21 mouse cellular contexts compared by ENCODE assay signal in genomic region chr14:119422894-119423293, GRCm38 (mm10).
"Had no signal": no experiment of that assay in that cellular context is flagged by ENCODE, and none has a peak within 500 bp of the region (broad histone marks: within the 10 kb centered on the region; RNA-seq: fewer than 3 reads in every experiment).

No protein-coding gene starts in this region.

- ATAC-seq: liver, postnatal 0 days; lung, postnatal 0 days; midbrain, embryonic 13.5 days; midbrain, embryonic 16.5 days had no signal

- H3K9ac ChIP-seq: limb, embryonic 12.5 days; limb, embryonic 15.5 days; liver, embryonic 14.5 days; liver, postnatal 0 days; lung, embryonic 14.5 days; midbrain, embryonic 13.5 days; neural tube, embryonic 13.5 days; stomach, embryonic 15.5 days had no signal

- H3K36me3 ChIP-seq: limb, embryonic 12.5 days; limb, embryonic 15.5 days; midbrain, embryonic 13.5 days; neural tube, embryonic 13.5 days; stomach, embryonic 15.5 days had no signal

- H3K9me3 ChIP-seq: limb, embryonic 12.5 days; limb, embryonic 15.5 days; midbrain, embryonic 13.5 days; neural tube, embryonic 13.5 days; stomach, embryonic 15.5 days had no signal

- H3K27ac ChIP-seq: kidney, postnatal 0 days; layer of hippocampus, adult 2 months; limb, embryonic 12.5 days; limb, embryonic 15.5 days; liver, embryonic 14.5 days; macrophage; midbrain, embryonic 13.5 days; neural tube, embryonic 13.5 days; stomach, embryonic 15.5 days had no signal

- DNase-seq: kidney, postnatal 25 days; left cerebral cortex, postnatal 4 days; liver, postnatal 0 days; lung, embryonic 14.5 days; retina, postnatal 1 day; right cerebral cortex, postnatal 25 days; spleen, adult 18-20 months; thymus, postnatal 25 days had no signal

- H3K27me3 ChIP-seq: limb, embryonic 12.5 days; limb, embryonic 15.5 days; midbrain, embryonic 13.5 days; neural tube, embryonic 13.5 days; stomach, embryonic 15.5 days had no signal

- H3K4me3 ChIP-seq: layer of hippocampus, adult 2 months; limb, embryonic 12.5 days; limb, embryonic 15.5 days; midbrain, embryonic 13.5 days; myocyte; neural tube, embryonic 13.5 days; stomach, embryonic 15.5 days had no signal

- H3K4me2 ChIP-seq: limb, embryonic 12.5 days; limb, embryonic 15.5 days; liver, embryonic 11.5 days; lung, embryonic 14.5 days; midbrain, embryonic 13.5 days; neural tube, embryonic 13.5 days; stomach, embryonic 15.5 days had no signal

- H3K4me1 ChIP-seq: limb, embryonic 12.5 days; limb, embryonic 15.5 days; midbrain, embryonic 13.5 days; neural tube, embryonic 13.5 days; stomach, embryonic 15.5 days had no signal
